Comparison of ENCODE assay signal across 9 mouse cellular contexts in the genomic region with DNA sequence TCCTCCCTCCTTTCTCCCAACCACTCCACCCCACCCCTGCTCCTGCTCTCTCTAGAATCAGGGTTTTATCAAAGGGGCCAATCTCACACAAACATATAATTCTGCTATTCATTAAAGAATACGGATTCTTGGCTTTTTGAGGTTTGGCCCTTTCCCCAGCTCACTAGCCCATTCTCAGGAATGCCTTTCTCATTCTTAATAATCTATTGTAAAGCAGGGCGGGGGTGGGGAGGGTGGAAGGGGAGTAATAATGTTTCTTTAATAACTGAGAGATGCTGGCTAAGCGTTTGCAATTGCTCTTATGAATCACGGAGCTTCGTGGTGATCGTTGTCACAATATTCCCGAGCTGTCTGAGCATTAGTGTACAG. TPM values are rescaled to one million over a fixed set of nuclear protein-coding genes. Genes with fewer than 3 reads are reported as not detected.
DNase-seq lines count a peak whose midpoint lies in the region; ATAC-seq and TF ChIP-seq lines count a peak whose summit lies in the region.
"Had no signal": no experiment of that assay in that cellular context is flagged by ENCODE, and none has a peak within 500 bp of the region (broad histone marks: within the 10 kb centered on the region; RNA-seq: fewer than 3 reads in every experiment).

No protein-coding gene starts in this region.

- no peaks in the 10 kb centered on the region for H3K9me3 ChIP-seq in heart, postnatal 0 days (replicated peaks; ENCODE audit: control insufficient read depth, low read length)
- H3K9me3 ChIP-seq in embryonic facial prominence, embryonic 13.5 days = no peaks in the 10 kb centered on the region
- H3K9me3 ChIP-seq in hindbrain, embryonic 15.5 days = no peaks in the 10 kb centered on the region
- no peaks in the 10 kb centered on the region for H3K9me3 ChIP-seq in midbrain, embryonic 15.5 days

- H3K36me3 ChIP-seq in heart, postnatal 0 days (replicated peaks; ENCODE audit: control insufficient read depth, insufficient read depth, low read length) = no peaks in the 10 kb centered on the region
- H3K36me3 ChIP-seq in embryonic facial prominence, embryonic 13.5 days = no peaks in the 10 kb centered on the region
- H3K36me3 ChIP-seq in hindbrain, embryonic 15.5 days = no peaks in the 10 kb centered on the region
- no peaks in the 10 kb centered on the region for H3K36me3 ChIP-seq in midbrain, embryonic 15.5 days (replicated peaks)

- no peak for ATAC-seq in heart, postnatal 0 days (ENCODE audit: insufficient read depth, low read depth)
- no peak for ATAC-seq in embryonic facial prominence, embryonic 13.5 days (ENCODE audit: insufficient number of reproducible peaks, insufficient read depth, low FRiP score, low TSS enrichment, low read depth)
- ATAC-seq in hindbrain, embryonic 15.5 days (ENCODE audit: low FRiP score, low read depth) = no peak
- ATAC-seq in midbrain, embryonic 15.5 days (replicated peaks) = 0 out of 2 replicates have a peak, but pooled peaks have one; percentile 28

- no peak overlapping the region for H3K27ac ChIP-seq in heart, postnatal 0 days (ENCODE audit: low read depth)
- no peak overlapping the region for H3K27ac ChIP-seq in embryonic facial prominence, embryonic 13.5 days
- peak overlapping the region; percentile 58 for H3K27ac ChIP-seq in hindbrain, embryonic 15.5 days (replicated peaks)
- peak overlapping the region; percentile 71 for H3K27ac ChIP-seq in midbrain, embryonic 15.5 days

- H3K27me3 ChIP-seq in heart, postnatal 0 days (ENCODE audit: control insufficient read depth, insufficient read depth, low read length) = 0 out of 2 replicates have a peak, but pooled peaks cover 8% of the 10 kb centered on the region
- H3K27me3 ChIP-seq in embryonic facial prominence, embryonic 13.5 days = no peaks in the 10 kb centered on the region
- no peaks in the 10 kb centered on the region for H3K27me3 ChIP-seq in hindbrain, embryonic 15.5 days
- no peaks in the 10 kb centered on the region for H3K27me3 ChIP-seq in midbrain, embryonic 15.5 days (replicated peaks)

- H3K4me1 ChIP-seq in heart, postnatal 0 days (ENCODE audit: control insufficient read depth, insufficient read depth) = no peaks in the 10 kb centered on the region
- peaks cover 21% of the 10 kb centered on the region; the same call in 1 of the 2 replicates for H3K4me1 ChIP-seq in embryonic facial prominence, embryonic 13.5 days
- H3K4me1 ChIP-seq in hindbrain, embryonic 15.5 days (replicated peaks) = peaks cover 50% of the 10 kb centered on the region
- peaks cover 29% of the 10 kb centered on the region for H3K4me1 ChIP-seq in midbrain, embryonic 15.5 days

- TF ChIP-seq EP300 in heart, postnatal 0 days (IDR thresholded peaks at IDR 0.05; ENCODE audit: low read depth) = no peak

- H3K9ac ChIP-seq in heart, postnatal 0 days (replicated peaks; ENCODE audit: low read depth, low read length) = no peak overlapping the region
- H3K9ac ChIP-seq in embryonic facial prominence, embryonic 13.5 days = peak overlapping the region; percentile 54
- H3K9ac ChIP-seq in hindbrain, embryonic 15.5 days = no peak overlapping the region
- no peak overlapping the region for H3K9ac ChIP-seq in midbrain, embryonic 15.5 days

- intact Hi-C loops in heart, postnatal 25 days (cut with DNase I) = no loop called here

- DNase-seq in heart, postnatal 0 days (ENCODE audit: low spot score) = no peak
- DNase-seq in heart, postnatal 25 days (ENCODE audit: low spot score) = no peak
- no peak for DNase-seq in thymus, postnatal 25 days
- no peak for DNase-seq in layer of hippocampus, adult 8-10 months (ENCODE audit: low spot score in 2 of 2)
- no peak for DNase-seq in gastrocnemius, adult 18-20 months (ENCODE audit: low spot score)
- DNase-seq: cerebellum, adult 8-10 months had no signal

- TF ChIP-seq CTCF in heart, postnatal 0 days (IDR thresholded peaks at IDR 0.05; ENCODE audit: low read depth) = no peak

- H3K4me3 ChIP-seq in heart, postnatal 0 days (ENCODE audit: low read depth, low read length) = no peak overlapping the region
- peak overlapping the region; percentile 28 for H3K4me3 ChIP-seq in embryonic facial prominence, embryonic 13.5 days
- H3K4me3 ChIP-seq in hindbrain, embryonic 15.5 days = no peak overlapping the region
- H3K4me3 ChIP-seq in midbrain, embryonic 15.5 days = no peak overlapping the region

- H3K4me2 ChIP-seq in heart, postnatal 0 days (ENCODE audit: low read depth, low read length) = peak overlapping the region; percentile 35
- peak overlapping the region; percentile 52 for H3K4me2 ChIP-seq in embryonic facial prominence, embryonic 13.5 days
- H3K4me2 ChIP-seq in hindbrain, embryonic 15.5 days = peak overlapping the region; percentile 32
- H3K4me2 ChIP-seq in midbrain, embryonic 15.5 days = peak overlapping the region; percentile 31

- 72% methylated on average over 7 of the region's 7 CpGs for WGBS in heart, postnatal 0 days
- 49% methylated on average over 7 of the region's 7 CpGs for WGBS in embryonic facial prominence, embryonic 13.5 days
- 38% methylated on average over 7 of the region's 7 CpGs for WGBS in hindbrain, embryonic 15.5 days
- WGBS in midbrain, embryonic 15.5 days = 41% methylated on average over 7 of the region's 7 CpGs

RNA-seq across cellular contexts. Expression of a gene that starts 27.3 kb away (rescaled TPM):
- 39.6 and 72.2 TPM in 2 replicates for total RNA-seq in heart, postnatal 0 days (2014; rRNA removed; ENCODE audit: low replicate concordance)
- polyA plus RNA-seq in heart, postnatal 0 days (2015; fragmentation: Nextera tagmentation; extraction: Ambion mirVana) = 25.1 and 31.1 TPM in 2 replicates
- 10 to 100 TPM; 58.8 to 60.8 TPM for total RNA-seq in heart, postnatal 25 days (2021)
- 53.3 and 54.4 TPM in 2 replicates for polyA plus RNA-seq in embryonic facial prominence, embryonic 13.5 days (2015; fragmentation: Nextera tagmentation; extraction: Ambion mirVana)
- polyA plus RNA-seq in hindbrain, embryonic 15.5 days (2015; fragmentation: Nextera tagmentation; extraction: Ambion mirVana) = 98.8 and 101 TPM in 2 replicates
- polyA plus RNA-seq in midbrain, embryonic 15.5 days (2015; fragmentation: Nextera tagmentation; extraction: Ambion mirVana) = 110 and 113 TPM in 2 replicates
- 100 to 1,000 TPM; 215 to 254 (median 238) TPM for total RNA-seq in layer of hippocampus, adult 8-10 months (2022)
- total RNA-seq in gastrocnemius, adult 18-20 months (2021) = 10 to 100 TPM; 38.5 to 45.0 TPM

Comparison
In these comparisons a context has a peak if more than half of its experiments do, and no peak if none do; other contexts are left out.
1. H3K27ac ChIP-seq: peak in hindbrain, embryonic 15.5 days (single experiment) and midbrain, embryonic 15.5 days (single experiment); none in heart, postnatal 0 days (single experiment) and embryonic facial prominence, embryonic 13.5 days (single experiment).
2. Peak in every context shown above with its lines, with median percentiles within 50 percentile points of each other: H3K4me2 ChIP-seq.